Mouse (Mus musculus) forebrain, embryonic 15.5 days (tissue): ENCODE measurements around the gene Maml3. TPM values are rescaled to one million over a fixed set of nuclear protein-coding genes. Genes with fewer than 3 reads are reported as not detected.

Experiments used
- ATAC-seq: fragments of 200-750 bp; cut with Nextera tagmentation; replicated peaks from 2 replicates; pipeline ENCODE4 v1.8.0; 2017; ENCODE audit warnings: mild to moderate bottlenecking, moderate TSS enrichment, moderate library complexity
- H3K27ac ChIP-seq: fragments of 300-500 bp; sonication (generic); replicated peaks from 2 replicates; pipeline ENCODE4 v1.5.1; 2015; ENCODE audit warnings: mild to moderate bottlenecking, inconsistent platforms
- H3K27me3 ChIP-seq: fragments of 300-500 bp; sonication (generic); 2 replicates; pipeline ENCODE4 v1.6.1; 2015; ENCODE audit warnings: inconsistent platforms
- H3K36me3 ChIP-seq: fragments of 300-500 bp; sonication (generic); 2 replicates; pipeline ENCODE4 v1.6.1; 2015; ENCODE audit warnings: mild to moderate bottlenecking, inconsistent platforms
- H3K4me1 ChIP-seq: fragments of 300-500 bp; sonication (generic); 2 replicates; pipeline ENCODE4 v1.6.1; 2015; ENCODE audit warnings: inconsistent platforms
- H3K4me2 ChIP-seq: fragments of 300-500 bp; sonication (generic); replicated peaks from 2 replicates; pipeline ENCODE4 v1.6.1; 2015; ENCODE audit warnings: mild to moderate bottlenecking, inconsistent platforms
- H3K4me3 ChIP-seq: fragments of 300-500 bp; sonication (generic); 2 replicates; pipeline ENCODE4 v1.5.1; 2015; ENCODE audit warnings: mild to moderate bottlenecking, inconsistent platforms
- H3K9ac ChIP-seq: fragments of 300-500 bp; sonication (generic); replicated peaks from 2 replicates; pipeline ENCODE4 v1.6.1; 2015; ENCODE audit warnings: mild to moderate bottlenecking, inconsistent platforms
- H3K9me3 ChIP-seq: fragments of 300-500 bp; sonication (generic); 2 replicates; pipeline ENCODE4 v1.6.1; 2016; ENCODE audit warnings: inconsistent platforms
- WGBS: fragments of 180-500 bp; shearing (Covaris S2); methylation state at CpG from one replicate; pipeline ENCODE4 v1.1.7; 2015; ENCODE audit warnings: mixed read lengths; 5-methylcytosine and 5-hydroxymethylcytosine counted together
- polyA plus RNA-seq: library from polyadenylated mRNA; unstranded; fragments of >200 nt; fragmentation: Nextera tagmentation; extraction: Ambion mirVana; gene quantifications from 2 replicates; pipeline ENCODE4 v1.2.1, GENCODE M21; 2015

Maml3 gene
- polyA plus RNA-seq, 1 experiment from 2014 or later, result 4.9 TPM

DNA sequence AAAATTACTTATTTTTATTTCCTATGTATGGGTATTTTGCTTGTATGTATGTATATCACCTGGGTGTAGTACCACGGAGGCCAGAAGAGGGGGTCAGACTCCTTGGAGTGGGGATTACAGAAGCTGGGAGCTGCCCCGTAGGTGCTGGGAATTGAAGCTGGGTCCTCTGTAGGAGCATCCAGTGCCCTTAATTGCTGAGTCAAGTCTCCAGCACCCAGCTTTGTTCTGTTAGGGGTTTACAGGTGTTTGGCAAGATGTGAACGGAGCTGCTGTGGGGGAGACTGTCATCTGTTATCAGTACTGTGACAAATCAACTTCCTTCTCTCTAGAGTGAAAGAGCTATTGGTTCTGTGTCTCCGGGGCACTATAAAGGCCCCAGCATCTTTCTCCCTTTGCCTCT lies 190.0 kb downstream of the Maml3 start:
- Histone ChIP-seq H3K9me3 (no peaks in the 10 kb centered on the region), H3K27me3 (no peaks in the 10 kb centered on the region), H3K27ac (no peak overlapping the region), H3K4me2 (no peak overlapping the region), H3K9ac (no peak overlapping the region), H3K36me3 (no peaks in the 10 kb centered on the region), H3K4me3 (no peak overlapping the region), H3K4me1 (peaks cover 13% of the 10 kb centered on the region)
- WGBS, result 93% methylated on average over 4 of the region's 4 CpGs
- no peak for ATAC-seq

- Histone ChIP-seq H3K9ac (no peak overlapping the region), H3K4me3 (no peak overlapping the region), H3K4me2 (no peak overlapping the region), H3K27me3 (no peaks in the 10 kb centered on the region), H3K9me3 (no peaks in the 10 kb centered on the region), H3K4me1 (peaks cover 13% of the 10 kb centered on the region), H3K36me3 (no peaks in the 10 kb centered on the region), H3K27ac (no peak overlapping the region)
- ATAC-seq, result no peak
- WGBS, result 82% methylated on average over 8 of the region's 8 CpGs
Observed at GRCm38 (mm10) chr3:51913498-51913897, 191.4 kb downstream of the Maml3 start.

- H3K9me3 ChIP-seq, result no peaks in the 10 kb centered on the region
- 51% methylated on average over 8 of the region's 8 CpGs for WGBS
- H3K9ac ChIP-seq, result no peak overlapping the region
- peaks cover 17% of the 10 kb centered on the region for H3K4me1 ChIP-seq
- no peaks in the 10 kb centered on the region for H3K27me3 ChIP-seq
- no peak overlapping the region for H3K4me3 ChIP-seq
- no peaks in the 10 kb centered on the region for H3K36me3 ChIP-seq
- no peak for ATAC-seq
- no peak overlapping the region for H3K4me2 ChIP-seq
- H3K27ac ChIP-seq, result no peak overlapping the region
Observed at GRCm38 (mm10) chr3:51912214-51912613, 192.7 kb downstream of the Maml3 start.

DNA sequence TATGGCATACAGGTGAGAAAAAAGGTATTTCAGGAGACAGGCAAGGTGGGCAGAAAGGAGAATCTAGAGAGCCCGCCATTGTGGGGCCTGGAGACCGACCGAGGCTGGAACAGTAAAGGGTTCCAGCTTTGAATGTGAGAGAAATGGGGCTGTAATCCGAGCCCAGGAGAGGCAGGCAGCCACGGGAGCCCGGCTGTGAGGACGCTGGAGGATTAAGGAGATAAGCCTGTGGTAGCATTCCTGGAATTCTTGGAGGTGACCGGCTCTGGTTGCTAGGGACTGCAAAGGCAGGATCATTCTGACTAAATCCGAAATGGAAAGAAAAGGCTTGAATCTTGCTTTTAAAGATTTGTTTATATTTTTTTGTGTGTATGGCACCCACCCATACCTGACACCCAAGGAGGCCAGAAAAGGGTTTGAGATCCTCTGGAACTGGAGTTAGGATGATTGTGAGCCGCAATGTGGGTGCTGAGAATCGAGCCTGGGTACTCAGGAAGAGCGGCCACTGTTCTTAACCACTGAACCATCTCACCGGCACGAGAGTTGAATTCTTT lies 196.4 kb downstream of the Maml3 start:
- Histone ChIP-seq H3K27me3 (no peaks in the 10 kb centered on the region), H3K27ac (no peak overlapping the region), H3K4me3 (no peak overlapping the region), H3K36me3 (no peaks in the 10 kb centered on the region), H3K4me1 (peaks cover 27% of the 10 kb centered on the region), H3K9ac (no peak overlapping the region), H3K9me3 (no peaks in the 10 kb centered on the region), H3K4me2 (no peak overlapping the region)
- ATAC-seq, result no peak
- WGBS, result 13% methylated on average over 14 of the region's 14 CpGs

DNA sequence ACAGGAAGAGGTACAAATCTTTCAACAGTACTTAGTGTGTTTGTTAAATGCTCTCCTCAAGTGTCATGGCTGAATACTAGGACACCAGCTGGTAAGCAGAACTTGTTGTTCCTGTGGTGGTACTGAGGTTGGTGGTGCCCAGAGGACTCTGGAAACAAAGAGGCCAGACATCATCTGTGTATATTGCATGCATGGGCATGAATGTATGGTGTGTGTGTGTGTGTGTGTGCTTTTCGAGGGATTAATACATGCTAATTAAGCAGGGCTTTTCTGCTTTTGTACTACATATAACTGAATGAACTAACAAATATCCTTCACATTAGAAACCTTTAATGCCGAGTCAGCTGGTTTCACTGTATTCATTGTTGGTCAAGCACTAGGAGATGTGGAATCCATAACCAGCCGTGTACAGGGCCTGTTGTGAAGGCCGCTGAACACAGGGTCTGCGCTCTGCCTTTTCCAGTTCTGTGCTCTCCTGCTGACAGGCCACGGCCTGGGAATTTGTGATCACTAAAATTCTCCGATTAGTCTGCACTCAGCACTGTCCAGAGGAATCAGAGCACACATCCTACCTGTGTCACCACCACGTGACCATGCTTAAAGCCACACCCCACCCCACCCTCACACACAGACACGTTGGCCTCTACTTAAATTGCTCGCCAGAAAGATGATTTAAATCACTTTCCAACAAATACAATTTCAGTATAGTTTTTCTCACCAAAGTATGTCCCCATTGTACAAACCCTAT lies 197.6 kb downstream of the Maml3 start:
- Histone ChIP-seq H3K27ac (no peak overlapping the region), H3K36me3 (no peaks in the 10 kb centered on the region), H3K4me3 (no peak overlapping the region), H3K27me3 (no peaks in the 10 kb centered on the region), H3K4me2 (no peak overlapping the region), H3K9me3 (no peaks in the 10 kb centered on the region), H3K9ac (no peak overlapping the region), H3K4me1 (peaks cover 25% of the 10 kb centered on the region)
- no peak; the same call in 1 of the 2 replicates for ATAC-seq
- whole genome bisulfite sequencing, result 25% methylated on average over 10 of the region's 10 CpGs

GRCm38 (mm10) chr3:51905903-51906302 lies 199.0 kb downstream of the Maml3 start:
- H3K4me2 ChIP-seq, result no peak overlapping the region
- no peaks in the 10 kb centered on the region for H3K27me3 ChIP-seq
- WGBS, result 80% methylated on average over 9 of the region's 9 CpGs
- no peaks in the 10 kb centered on the region for H3K36me3 ChIP-seq
- H3K9ac ChIP-seq, result no peak overlapping the region
- no peak overlapping the region for H3K27ac ChIP-seq
- peaks cover 27% of the 10 kb centered on the region for H3K4me1 ChIP-seq
- no peak overlapping the region for H3K4me3 ChIP-seq
- no peak for ATAC-seq
- H3K9me3 ChIP-seq, result no peaks in the 10 kb centered on the region

DNA sequence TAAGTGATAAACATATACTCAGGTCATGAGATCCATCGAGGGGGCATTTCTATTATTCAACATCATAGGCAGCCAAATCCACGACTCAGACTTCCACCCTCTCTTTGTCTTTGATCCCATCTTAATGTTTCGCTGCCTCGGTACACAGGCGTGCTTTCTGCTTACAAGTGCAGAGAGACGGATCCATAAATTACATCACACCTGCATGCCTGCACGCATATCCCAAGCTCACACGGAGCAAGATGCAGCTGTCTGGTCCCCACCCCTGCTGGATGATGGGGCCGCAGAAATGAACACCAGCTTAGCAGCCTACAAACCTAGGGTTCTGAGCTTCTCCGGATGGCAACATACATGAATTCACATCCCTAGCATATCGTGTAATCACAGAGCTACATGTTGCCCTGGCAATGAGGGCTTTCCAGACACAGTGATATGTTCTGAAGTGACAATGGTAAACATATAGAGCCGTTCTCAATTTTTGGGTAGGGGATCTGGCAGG lies 200.5 kb downstream of the Maml3 start:
- Histone ChIP-seq H3K4me1 (peaks cover 28% of the 10 kb centered on the region), H3K9me3 (no peaks in the 10 kb centered on the region), H3K27ac (0 out of 2 replicates have a peak overlapping the region, but pooled peaks have one; percentile 21), H3K36me3 (no peaks in the 10 kb centered on the region), H3K4me2 (no peak overlapping the region), H3K27me3 (no peaks in the 10 kb centered on the region), H3K4me3 (no peak overlapping the region), H3K9ac (no peak overlapping the region)
- 47% methylated on average over 12 of the region's 12 CpGs for WGBS
- ATAC-seq, result no peak

DNA sequence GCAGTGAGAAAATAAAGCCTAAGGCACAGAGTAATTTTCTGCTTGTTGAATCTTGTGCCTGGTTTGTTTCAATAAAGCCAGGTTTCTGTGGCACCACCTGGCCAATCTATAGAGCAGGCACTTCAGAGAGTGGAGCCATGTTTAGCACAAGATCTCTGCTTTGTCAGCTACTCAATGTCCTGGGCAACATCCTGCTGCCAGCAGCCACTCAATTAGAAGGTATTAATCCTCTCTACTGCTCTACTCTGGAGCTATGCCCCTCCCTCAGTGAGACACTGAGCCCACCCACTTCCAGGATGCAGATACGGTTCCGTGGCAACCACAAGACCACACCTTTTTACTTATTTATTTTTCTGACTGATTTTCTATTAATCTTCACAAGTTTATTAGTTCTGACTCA lies 203.7 kb downstream of the Maml3 start:
- Histone ChIP-seq H3K9me3 (no peaks in the 10 kb centered on the region), H3K27me3 (no peaks in the 10 kb centered on the region), H3K36me3 (no peaks in the 10 kb centered on the region), H3K27ac (0 out of 2 replicates have a peak overlapping the region, but pooled peaks have one; percentile 17), H3K4me3 (no peak overlapping the region), H3K4me1 (peaks cover 21% of the 10 kb centered on the region), H3K9ac (no peak overlapping the region), H3K4me2 (no peak overlapping the region)
- 39% methylated on average over 2 of the region's 2 CpGs for WGBS
- ATAC-seq, result no peak

DNA sequence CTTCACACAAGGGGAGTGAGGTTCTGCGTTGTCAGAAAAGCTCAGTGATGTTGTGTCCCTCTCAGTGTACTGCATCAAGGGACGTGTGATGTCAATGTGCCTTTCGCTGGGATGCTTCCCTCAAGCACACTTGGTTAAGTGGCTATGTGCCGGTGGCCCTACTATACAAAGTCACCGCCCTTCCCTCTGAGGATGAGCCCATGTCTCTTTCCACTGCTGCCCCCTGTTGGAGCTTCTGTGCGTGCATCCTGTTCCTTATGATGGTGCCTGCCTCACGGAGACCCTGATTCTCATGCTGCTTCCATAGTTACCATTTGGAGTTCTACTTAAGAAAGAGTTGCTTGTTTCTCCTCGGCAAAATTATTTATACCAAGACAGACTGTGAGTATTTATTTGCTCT lies 210.4 kb downstream of the Maml3 start:
- no peak overlapping the region for H3K27ac ChIP-seq
- ATAC-seq, result no peak
- no peaks in the 10 kb centered on the region for H3K36me3 ChIP-seq
- H3K27me3 ChIP-seq, result no peaks in the 10 kb centered on the region
- H3K9me3 ChIP-seq, result no peaks in the 10 kb centered on the region; the same call in 1 of the 2 replicates
- H3K4me3 ChIP-seq, result no peak overlapping the region
- H3K9ac ChIP-seq, result no peak overlapping the region
- no peak overlapping the region for H3K4me2 ChIP-seq
- H3K4me1 ChIP-seq, result peaks cover 9% of the 10 kb centered on the region
- 80% methylated on average over 8 of the region's 8 CpGs for WGBS

GRCm38 (mm10) chr3:51891562-51892119 lies 213.2 kb downstream of the Maml3 start:
- H3K27ac ChIP-seq, result no peak overlapping the region
- H3K4me1 ChIP-seq, result peaks cover 28% of the 10 kb centered on the region
- no peaks in the 10 kb centered on the region; the same call in 1 of the 2 replicates for H3K9me3 ChIP-seq
- H3K36me3 ChIP-seq, result no peaks in the 10 kb centered on the region
- no peak overlapping the region for H3K9ac ChIP-seq
- no peak overlapping the region for H3K4me3 ChIP-seq
- 80% methylated on average over 10 of the region's 10 CpGs for WGBS
- no peak overlapping the region for H3K4me2 ChIP-seq
- H3K27me3 ChIP-seq, result no peaks in the 10 kb centered on the region
- ATAC-seq, result no peak

DNA sequence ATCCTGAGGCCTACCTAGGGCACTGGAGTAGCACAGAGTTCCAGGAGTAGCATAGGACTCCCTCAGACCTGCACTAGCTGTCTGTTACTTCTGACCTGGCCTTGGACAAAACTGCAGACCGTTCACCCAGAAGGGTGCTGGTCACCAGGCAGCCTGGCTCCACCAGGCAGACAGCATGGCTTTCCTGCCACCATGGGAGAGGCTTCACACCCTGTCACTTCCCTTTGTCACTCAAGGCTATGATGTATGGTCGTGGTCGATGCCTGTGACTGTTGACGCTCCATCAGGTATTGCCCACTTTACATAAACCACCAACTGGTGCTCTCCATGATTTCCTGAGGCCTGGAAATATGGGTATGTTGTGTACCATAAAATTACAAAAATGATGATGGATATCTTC lies 214.7 kb downstream of the Maml3 start:
- 45% methylated on average over 4 of the region's 4 CpGs for WGBS
- H3K4me2 ChIP-seq, result no peak overlapping the region
- peak; percentile 38 for ATAC-seq
- peak overlapping the region; percentile 92 for H3K27ac ChIP-seq
- no peaks in the 10 kb centered on the region for H3K27me3 ChIP-seq
- no peak overlapping the region for H3K4me3 ChIP-seq
- H3K4me1 ChIP-seq, result peaks cover 28% of the 10 kb centered on the region
- no peaks in the 10 kb centered on the region for H3K36me3 ChIP-seq
- no peak overlapping the region for H3K9ac ChIP-seq
- no peaks in the 10 kb centered on the region; the same call in 1 of the 2 replicates for H3K9me3 ChIP-seq

GRCm38 (mm10) chr3:51889776-51890175 lies 215.1 kb downstream of the Maml3 start:
- H3K9me3 ChIP-seq, result no peaks in the 10 kb centered on the region
- no peaks in the 10 kb centered on the region for H3K27me3 ChIP-seq
- 10% methylated on average over 5 of the region's 5 CpGs for WGBS
- H3K4me2 ChIP-seq, result 0 out of 2 replicates have a peak overlapping the region, but pooled peaks have one; percentile 36
- H3K36me3 ChIP-seq, result no peaks in the 10 kb centered on the region
- no peak overlapping the region for H3K4me3 ChIP-seq
- peak; percentile 93 for ATAC-seq
- H3K9ac ChIP-seq, result no peak overlapping the region
- peak overlapping the region; percentile 92 for H3K27ac ChIP-seq
- peaks cover 28% of the 10 kb centered on the region for H3K4me1 ChIP-seq
